Mouse (Mus musculus) bone marrow macrophage, adult 2 months (primary cell): ENCODE results near the gene Smim20.

Experiments used
- CTCF ChIP-seq: IDR thresholded peaks from 2 replicates; pipeline ENCODE4 v1.5.1; 2012; ENCODE audit warnings: low read depth, mild to moderate bottlenecking, low read length, moderate library complexity
- POLR2A ChIP-seq: IDR thresholded peaks from 2 replicates; pipeline ENCODE4 v1.6.1; 2012; ENCODE audit warnings: mild to moderate bottlenecking, low read depth, low read length, borderline replicate concordance

GRCm38 (mm10) chr5:53268095-53268692, 1.3 kb downstream of the Smim20 start:
- TF ChIP-seq POLR2A (no peak), CTCF (no peak)
